Mouse (Mus musculus): ENCODE results near the gene Ppp2r5e. TPM values are rescaled to one million over a fixed set of nuclear protein-coding genes. Genes with fewer than 3 reads are reported as not detected.
"Not testable (repeated sequence)": the region's sequence is repeated elsewhere in the genome, so short reads cannot be mapped to it uniquely, and the experiment has no call there.

The Ppp2r5e gene
- polyA plus RNA-seq, 1 experiment from 2014 or later, result 20.5 TPM

GRCm38 (mm10) chr12:75450592-75450991 is 145.5 kb downstream of the Ppp2r5e start:
- no peaks in the 10 kb centered on the region for H3K9me3 ChIP-seq
- H3K27ac ChIP-seq (replicated peaks), result no peak overlapping the region
- 91% methylated on average over 8 of the region's 8 CpGs for WGBS
- no peaks in the 10 kb centered on the region for H3K4me1 ChIP-seq (replicated peaks)
- H3K27me3 ChIP-seq, result no peaks in the 10 kb centered on the region
- ATAC-seq (ENCODE audit: low FRiP score, low read depth), result no peak
- H3K9ac ChIP-seq, result no peak overlapping the region
- H3K36me3 ChIP-seq, result peaks cover 33% of the 10 kb centered on the region
- H3K4me3 ChIP-seq, result no peak overlapping the region
- H3K4me2 ChIP-seq, result no peak overlapping the region

- ATAC-seq (ENCODE audit: low FRiP score, low read depth), result no peak
- no peak overlapping the region for H3K4me3 ChIP-seq
- H3K36me3 ChIP-seq, result peaks cover 33% of the 10 kb centered on the region
- no peaks in the 10 kb centered on the region for H3K27me3 ChIP-seq
- H3K9me3 ChIP-seq, result no peaks in the 10 kb centered on the region
- H3K27ac ChIP-seq (replicated peaks), result no peak overlapping the region
- H3K4me2 ChIP-seq, result no peak overlapping the region
- no peaks in the 10 kb centered on the region for H3K4me1 ChIP-seq (replicated peaks)
- no peak overlapping the region for H3K9ac ChIP-seq
- WGBS, result 77% methylated on average over 14 of the region's 14 CpGs
Observed at GRCm38 (mm10) chr12:75450011-75450410, 146.0 kb downstream of the Ppp2r5e start.

- H3K27ac ChIP-seq (replicated peaks), result no peak overlapping the region
- no peaks in the 10 kb centered on the region for H3K27me3 ChIP-seq
- no peak overlapping the region for H3K9ac ChIP-seq
- peaks cover 30% of the 10 kb centered on the region for H3K36me3 ChIP-seq
- H3K4me3 ChIP-seq, result no peak overlapping the region
- no peaks in the 10 kb centered on the region for H3K4me1 ChIP-seq (replicated peaks)
- WGBS, result 62% methylated on average over 6 of the region's 6 CpGs
- H3K4me2 ChIP-seq, result no peak overlapping the region
- no peak for ATAC-seq (ENCODE audit: low FRiP score, low read depth)
- H3K9me3 ChIP-seq, result no peaks in the 10 kb centered on the region
Observed at GRCm38 (mm10) chr12:75449475-75449966, 146.5 kb downstream of the Ppp2r5e start.

GRCm38 (mm10) chr12:75448921-75449320 is 147.1 kb downstream of the Ppp2r5e start:
- no peak overlapping the region for H3K27ac ChIP-seq (replicated peaks)
- 77% methylated on average over 5 of the region's 5 CpGs for WGBS
- H3K4me2 ChIP-seq, result no peak overlapping the region
- H3K9me3 ChIP-seq, result no peaks in the 10 kb centered on the region
- no peak for ATAC-seq (ENCODE audit: low FRiP score, low read depth)
- peaks cover 30% of the 10 kb centered on the region for H3K36me3 ChIP-seq
- H3K27me3 ChIP-seq, result no peaks in the 10 kb centered on the region
- no peak overlapping the region for H3K9ac ChIP-seq
- no peaks in the 10 kb centered on the region for H3K4me1 ChIP-seq (replicated peaks)
- no peak overlapping the region for H3K4me3 ChIP-seq

GRCm38 (mm10) chr12:75446245-75446644 is 149.8 kb downstream of the Ppp2r5e start:
- H3K4me3 ChIP-seq, result no peak overlapping the region
- no peaks in the 10 kb centered on the region for H3K9me3 ChIP-seq
- H3K27me3 ChIP-seq, result no peaks in the 10 kb centered on the region
- H3K9ac ChIP-seq, result no peak overlapping the region
- no peak for ATAC-seq (ENCODE audit: low FRiP score, low read depth)
- no peaks in the 10 kb centered on the region for H3K4me1 ChIP-seq (replicated peaks)
- H3K27ac ChIP-seq (replicated peaks), result no peak overlapping the region
- 91% methylated on average over 7 of the region's 7 CpGs for WGBS
- H3K36me3 ChIP-seq, result peaks cover 12% of the 10 kb centered on the region
- no peak overlapping the region for H3K4me2 ChIP-seq

GRCm38 (mm10) chr12:75432400-75432799 is 163.6 kb downstream of the Ppp2r5e start:
- H3K27me3 ChIP-seq; H3K4me1 ChIP-seq (replicated peaks); H3K4me2 ChIP-seq; H3K36me3 ChIP-seq; H3K27ac ChIP-seq (replicated peaks); ATAC-seq (ENCODE audit: low FRiP score, low read depth); H3K9ac ChIP-seq; H3K9me3 ChIP-seq; H3K4me3 ChIP-seq: not testable (repeated sequence)
- 84% methylated on average over 6 of the region's 6 CpGs for WGBS

- Histone ChIP-seq H3K36me3 (no peaks in the 10 kb centered on the region), H3K9me3 (no peaks in the 10 kb centered on the region), H3K4me3 (no peak overlapping the region), H3K4me2 (no peak overlapping the region), H3K9ac (no peak overlapping the region), H3K27ac (replicated peaks) (no peak overlapping the region), H3K27me3 (no peaks in the 10 kb centered on the region), H3K4me1 (replicated peaks) (no peaks in the 10 kb centered on the region)
- ATAC-seq (ENCODE audit: low FRiP score, low read depth), result no peak
- WGBS, result 89% methylated on average over 1 of the region's 1 CpGs
Observed at GRCm38 (mm10) chr12:75429685-75430396, 166.2 kb downstream of the Ppp2r5e start.

GRCm38 (mm10) chr12:75428719-75429118 is 167.3 kb downstream of the Ppp2r5e start:
- Histone ChIP-seq H3K9ac (no peak overlapping the region), H3K27me3 (no peaks in the 10 kb centered on the region), H3K27ac (replicated peaks) (no peak overlapping the region), H3K9me3 (no peaks in the 10 kb centered on the region), H3K4me2 (no peak overlapping the region), H3K4me1 (replicated peaks) (peaks cover 5% of the 10 kb centered on the region; the same call in 1 of the 2 replicates), H3K36me3 (no peaks in the 10 kb centered on the region), H3K4me3 (no peak overlapping the region)
- ATAC-seq (ENCODE audit: low FRiP score, low read depth), result no peak
- 84% methylated on average over 6 of the region's 6 CpGs for WGBS

- H3K27me3 ChIP-seq, result no peaks in the 10 kb centered on the region
- no peaks in the 10 kb centered on the region for H3K36me3 ChIP-seq
- no peak overlapping the region for H3K4me2 ChIP-seq
- H3K9me3 ChIP-seq, result no peaks in the 10 kb centered on the region
- no peak overlapping the region for H3K9ac ChIP-seq
- ATAC-seq (ENCODE audit: low FRiP score, low read depth), result no peak
- WGBS, result 86% methylated on average over 7 of the region's 7 CpGs
- H3K27ac ChIP-seq (replicated peaks), result no peak overlapping the region
- H3K4me3 ChIP-seq, result no peak overlapping the region
- H3K4me1 ChIP-seq (replicated peaks), result peaks cover 6% of the 10 kb centered on the region; the same call in 1 of the 2 replicates
Observed at GRCm38 (mm10) chr12:75425882-75426281, 170.2 kb downstream of the Ppp2r5e start.

GRCm38 (mm10) chr12:75424817-75425216 is 171.2 kb downstream of the Ppp2r5e start:
- Histone ChIP-seq H3K4me1 (replicated peaks) (peaks cover 6% of the 10 kb centered on the region; the same call in 1 of the 2 replicates), H3K4me3 (no peak overlapping the region), H3K36me3 (no peaks in the 10 kb centered on the region), H3K27me3 (no peaks in the 10 kb centered on the region), H3K9me3 (no peaks in the 10 kb centered on the region), H3K9ac (no peak overlapping the region), H3K27ac (replicated peaks) (no peak overlapping the region), H3K4me2 (no peak overlapping the region)
- WGBS, result 88% methylated on average over 4 of the region's 4 CpGs
- no peak for ATAC-seq (ENCODE audit: low FRiP score, low read depth)

GRCm38 (mm10) chr12:75424359-75424758 is 171.7 kb downstream of the Ppp2r5e start:
- 56% methylated on average over 7 of the region's 7 CpGs for WGBS
- H3K27me3 ChIP-seq, result no peaks in the 10 kb centered on the region
- H3K4me2 ChIP-seq, result no peak overlapping the region
- no peak overlapping the region for H3K27ac ChIP-seq (replicated peaks)
- H3K36me3 ChIP-seq, result no peaks in the 10 kb centered on the region
- no peak; the same call in 1 of the 2 replicates for ATAC-seq (ENCODE audit: low FRiP score, low read depth)
- no peaks in the 10 kb centered on the region for H3K9me3 ChIP-seq
- H3K9ac ChIP-seq, result no peak overlapping the region
- peaks cover 6% of the 10 kb centered on the region; the same call in 1 of the 2 replicates for H3K4me1 ChIP-seq (replicated peaks)
- no peak overlapping the region for H3K4me3 ChIP-seq

- H3K9ac ChIP-seq, result no peak within 1 kb of the TSS
- no peaks in the 10 kb centered on the region for H3K4me1 ChIP-seq (replicated peaks)
- no peaks in the 10 kb centered on the region for H3K9me3 ChIP-seq
- H3K4me2 ChIP-seq, result no peak within 1 kb of the TSS
- no peaks in the 10 kb centered on the region for H3K27me3 ChIP-seq
- 88% methylated on average over 4 of the region's 4 CpGs for WGBS
- H3K36me3 ChIP-seq, result no peaks in the 10 kb centered on the region
- no peak within 1 kb of the TSS for H3K4me3 ChIP-seq
- no peak for ATAC-seq (ENCODE audit: low FRiP score, low read depth)
- no peak within 1 kb of the TSS for H3K27ac ChIP-seq (replicated peaks)
Observed at GRCm38 (mm10) chr12:75416681-75417080, 179.4 kb downstream of the Ppp2r5e start, which contains the start of gene Gphb5. Gphb5 (minus strand) TSS chr12:75416781.
